Mouse (Mus musculus): Measurements from ENCODE around the gene Hfe2. TPM values are rescaled to one million over a fixed set of nuclear protein-coding genes. Genes with fewer than 3 reads are reported as not detected.
A peak's percentile ranks its signal among the peaks of the same experiment; 100 is the strongest.

Hfe2 gene
- polyA plus RNA-seq, 1 experiment from 2014 or later = 36.4 TPM

GRCm38 (mm10) chr3:96534300-96534699, 9.3 kb downstream of the Hfe2 start:
- Histone ChIP-seq H3K9ac (ENCODE audit: low read depth, low read length) (no peak overlapping the region), H3K4me2 (ENCODE audit: low read depth, low read length) (no peak overlapping the region), H3K4me1 (ENCODE audit: control insufficient read depth, insufficient read depth, low read length) (no peaks in the 10 kb centered on the region), H3K36me3 (ENCODE audit: control insufficient read depth, insufficient read depth, low read length) (no peaks in the 10 kb centered on the region), H3K9me3 (ENCODE audit: control insufficient read depth, low read length) (no peaks in the 10 kb centered on the region), H3K4me3 (ENCODE audit: low read depth, low read length) (no peak overlapping the region), H3K27me3 (replicated peaks; ENCODE audit: control insufficient read depth, insufficient read depth, low read length) (no peaks in the 10 kb centered on the region), H3K27ac (replicated peaks; ENCODE audit: low read depth, low read length) (no peak overlapping the region)
- ATAC-seq (ENCODE audit: low read depth) (no peak), DNase-seq (ENCODE audit: low spot score) (no peak)
- WGBS = 54% methylated on average over 2 of the region's 2 CpGs

- H3K4me1 ChIP-seq (ENCODE audit: control insufficient read depth, insufficient read depth, low read length) = no peaks in the 10 kb centered on the region
- ATAC-seq (ENCODE audit: low read depth) (no peak), DNase-seq (ENCODE audit: low spot score) (peak; percentile 54)
- no peak overlapping the region for H3K4me3 ChIP-seq (ENCODE audit: low read depth, low read length)
- no peaks in the 10 kb centered on the region for H3K9me3 ChIP-seq (ENCODE audit: control insufficient read depth, low read length)
- H3K4me2 ChIP-seq (ENCODE audit: low read depth, low read length) = no peak overlapping the region
- H3K27ac ChIP-seq (replicated peaks; ENCODE audit: low read depth, low read length) = no peak overlapping the region
- no peaks in the 10 kb centered on the region for H3K36me3 ChIP-seq (ENCODE audit: control insufficient read depth, insufficient read depth, low read length)
- H3K27me3 ChIP-seq (replicated peaks; ENCODE audit: control insufficient read depth, insufficient read depth, low read length) = no peaks in the 10 kb centered on the region
- H3K9ac ChIP-seq (ENCODE audit: low read depth, low read length) = no peak overlapping the region
- WGBS = 32% methylated on average over 2 of the region's 2 CpGs
Measured at GRCm38 (mm10) chr3:96539316-96539715, 14.3 kb downstream of the Hfe2 start.

DNA sequence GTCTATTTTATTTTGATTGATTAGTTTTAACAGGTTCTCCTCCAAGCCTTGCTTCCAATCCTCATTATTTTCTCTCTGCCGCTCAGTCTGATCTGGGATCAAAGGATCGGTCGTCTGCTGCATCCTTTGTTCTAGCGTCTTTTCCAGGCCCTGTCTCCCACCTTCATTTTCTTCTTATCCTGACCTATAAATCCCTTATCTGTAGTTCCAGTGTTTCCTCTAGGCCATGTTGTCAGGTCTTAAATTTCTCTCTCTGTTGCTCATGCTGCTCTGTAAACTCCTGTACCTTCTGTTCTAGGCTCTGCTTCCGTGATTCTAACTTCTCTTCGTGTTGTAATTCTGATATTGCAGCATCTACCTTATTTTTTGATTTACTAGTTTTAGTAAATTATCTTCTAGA, 15.8 kb downstream of the Hfe2 start:
- no peak overlapping the region for H3K9ac ChIP-seq (ENCODE audit: low read depth, low read length)
- H3K36me3 ChIP-seq (ENCODE audit: control insufficient read depth, insufficient read depth, low read length) = no peaks in the 10 kb centered on the region
- no peak overlapping the region for H3K4me3 ChIP-seq (ENCODE audit: low read depth, low read length)
- H3K4me2 ChIP-seq (ENCODE audit: low read depth, low read length) = no peak overlapping the region
- H3K27ac ChIP-seq (replicated peaks; ENCODE audit: low read depth, low read length) = no peak overlapping the region
- H3K27me3 ChIP-seq (replicated peaks; ENCODE audit: control insufficient read depth, insufficient read depth, low read length) = no peaks in the 10 kb centered on the region
- no peaks in the 10 kb centered on the region for H3K9me3 ChIP-seq (ENCODE audit: control insufficient read depth, low read length)
- DNase-seq (ENCODE audit: low spot score) (no peak), ATAC-seq (ENCODE audit: low read depth) (no peak)
- H3K4me1 ChIP-seq (ENCODE audit: control insufficient read depth, insufficient read depth, low read length) = no peaks in the 10 kb centered on the region
- 46% methylated on average over 6 of the region's 6 CpGs for WGBS

GRCm38 (mm10) chr3:96541328-96542078, 16.5 kb downstream of the Hfe2 start:
- ATAC-seq (ENCODE audit: low read depth) (no peak), DNase-seq (ENCODE audit: low spot score) (no peak)
- H3K9me3 ChIP-seq (ENCODE audit: control insufficient read depth, low read length) = no peaks in the 10 kb centered on the region
- 16% methylated on average over 14 of the region's 14 CpGs for WGBS
- H3K27ac ChIP-seq (replicated peaks; ENCODE audit: low read depth, low read length) = no peak overlapping the region
- 0 out of 2 replicates have a peak overlapping the region, but pooled peaks have one; percentile 9 for H3K9ac ChIP-seq (ENCODE audit: low read depth, low read length)
- no peaks in the 10 kb centered on the region for H3K36me3 ChIP-seq (ENCODE audit: control insufficient read depth, insufficient read depth, low read length)
- H3K4me3 ChIP-seq (ENCODE audit: low read depth, low read length) = no peak overlapping the region
- no peaks in the 10 kb centered on the region for H3K27me3 ChIP-seq (replicated peaks; ENCODE audit: control insufficient read depth, insufficient read depth, low read length)
- no peak overlapping the region for H3K4me2 ChIP-seq (ENCODE audit: low read depth, low read length)
- no peaks in the 10 kb centered on the region for H3K4me1 ChIP-seq (ENCODE audit: control insufficient read depth, insufficient read depth, low read length)

DNA sequence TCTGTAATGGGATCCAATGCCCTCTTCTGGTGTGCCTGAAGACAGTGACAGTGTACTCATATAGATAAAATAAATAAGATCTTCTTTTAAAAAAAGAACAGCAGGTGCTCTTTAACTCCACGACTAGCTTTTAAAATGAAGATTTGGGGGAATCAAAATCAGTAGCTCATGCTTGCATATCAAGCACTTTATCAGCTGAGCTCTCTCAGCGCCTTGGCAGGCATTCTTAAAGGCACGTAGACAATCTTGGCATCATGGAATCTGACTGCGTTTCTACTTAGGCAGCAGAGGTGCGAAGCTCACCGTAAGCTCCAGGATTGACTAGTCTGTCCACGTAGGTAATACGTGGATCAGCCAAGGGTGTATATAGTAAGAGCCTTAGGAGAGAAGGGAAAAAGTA, 17.6 kb downstream of the Hfe2 start:
- DNase-seq (ENCODE audit: low spot score) (no peak), ATAC-seq (ENCODE audit: low read depth) (no peak)
- Histone ChIP-seq H3K4me1 (ENCODE audit: control insufficient read depth, insufficient read depth, low read length) (no peaks in the 10 kb centered on the region), H3K9ac (ENCODE audit: low read depth, low read length) (no peak overlapping the region), H3K9me3 (ENCODE audit: control insufficient read depth, low read length) (no peaks in the 10 kb centered on the region), H3K4me2 (ENCODE audit: low read depth, low read length) (no peak overlapping the region), H3K4me3 (ENCODE audit: low read depth, low read length) (no peak overlapping the region), H3K36me3 (ENCODE audit: control insufficient read depth, insufficient read depth, low read length) (no peaks in the 10 kb centered on the region), H3K27ac (replicated peaks; ENCODE audit: low read depth, low read length) (no peak overlapping the region), H3K27me3 (replicated peaks; ENCODE audit: control insufficient read depth, insufficient read depth, low read length) (no peaks in the 10 kb centered on the region)
- WGBS = 70% methylated on average over 8 of the region's 8 CpGs

GRCm38 (mm10) chr3:96543345-96543744, 18.4 kb downstream of the Hfe2 start:
- H3K27me3 ChIP-seq (replicated peaks; ENCODE audit: control insufficient read depth, insufficient read depth, low read length) = no peaks in the 10 kb centered on the region
- H3K9ac ChIP-seq (ENCODE audit: low read depth, low read length) = no peak overlapping the region
- H3K27ac ChIP-seq (replicated peaks; ENCODE audit: low read depth, low read length) = no peak overlapping the region
- no peaks in the 10 kb centered on the region for H3K36me3 ChIP-seq (ENCODE audit: control insufficient read depth, insufficient read depth, low read length)
- ATAC-seq (ENCODE audit: low read depth) (no peak), DNase-seq (ENCODE audit: low spot score) (no peak)
- WGBS = 83% methylated on average over 11 of the region's 11 CpGs
- no peaks in the 10 kb centered on the region for H3K9me3 ChIP-seq (ENCODE audit: control insufficient read depth, low read length)
- H3K4me2 ChIP-seq (ENCODE audit: low read depth, low read length) = no peak overlapping the region
- no peaks in the 10 kb centered on the region for H3K4me1 ChIP-seq (ENCODE audit: control insufficient read depth, insufficient read depth, low read length)
- H3K4me3 ChIP-seq (ENCODE audit: low read depth, low read length) = no peak overlapping the region

DNA sequence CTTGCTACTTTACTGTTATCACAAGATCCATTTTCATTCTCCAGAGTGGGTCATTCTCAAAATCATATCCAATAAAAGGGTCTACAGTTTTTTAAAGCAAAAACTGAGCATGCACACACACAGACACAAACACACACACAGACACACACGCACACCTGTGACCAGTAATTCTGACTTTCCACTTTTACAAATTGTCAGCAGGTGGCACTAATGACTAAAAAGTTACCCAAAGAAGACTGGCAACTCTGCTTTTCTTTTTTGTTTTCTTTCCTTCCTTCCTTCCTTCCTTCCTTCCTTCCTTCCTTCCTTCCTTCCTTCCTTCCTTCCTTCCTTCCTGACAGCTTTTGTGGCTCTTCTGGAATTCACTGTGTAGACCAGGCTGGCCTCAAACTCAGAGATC, 20.6 kb downstream of the Hfe2 start:
- ATAC-seq (ENCODE audit: low read depth) = no peak

DNA sequence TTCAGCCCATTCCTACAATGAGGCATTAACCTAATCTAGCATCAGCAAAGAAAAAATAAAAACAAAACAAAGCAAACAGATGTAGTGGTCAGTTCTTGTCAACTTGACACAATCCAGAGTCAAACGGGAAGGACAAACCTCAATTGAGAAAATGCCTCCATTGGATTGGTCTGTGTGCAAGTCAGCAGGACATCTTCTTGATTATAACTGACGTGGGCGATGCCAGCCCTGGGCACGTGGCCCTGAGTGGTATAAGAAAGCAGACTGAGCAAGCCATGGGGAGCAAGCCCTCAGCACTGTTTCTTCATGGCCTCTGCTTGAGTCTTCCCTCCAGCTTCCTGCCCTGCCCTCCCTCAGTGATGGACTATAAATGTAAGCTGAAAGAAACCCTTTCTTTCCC, 21.9 kb downstream of the Hfe2 start:
- Histone ChIP-seq H3K9ac (ENCODE audit: low read depth, low read length) (no peak overlapping the region), H3K36me3 (ENCODE audit: control insufficient read depth, insufficient read depth, low read length) (no peaks in the 10 kb centered on the region), H3K4me2 (ENCODE audit: low read depth, low read length) (no peak overlapping the region), H3K9me3 (ENCODE audit: control insufficient read depth, low read length) (no peaks in the 10 kb centered on the region), H3K4me1 (ENCODE audit: control insufficient read depth, insufficient read depth, low read length) (no peaks in the 10 kb centered on the region), H3K27me3 (replicated peaks; ENCODE audit: control insufficient read depth, insufficient read depth, low read length) (no peaks in the 10 kb centered on the region), H3K4me3 (ENCODE audit: low read depth, low read length) (no peak overlapping the region), H3K27ac (replicated peaks; ENCODE audit: low read depth, low read length) (no peak overlapping the region)
- 0 out of 2 replicates have a peak, but pooled peaks have one; percentile 10 for ATAC-seq (ENCODE audit: low read depth)
- WGBS = 55% methylated on average over 4 of the region's 4 CpGs
- no peak for DNase-seq (ENCODE audit: low spot score)

More for the DNA sequence above, 20.6 kb downstream of the Hfe2 start:
- Histone ChIP-seq H3K36me3 (ENCODE audit: control insufficient read depth, insufficient read depth, low read length) (no peaks in the 10 kb centered on the region), H3K27ac (replicated peaks; ENCODE audit: low read depth, low read length) (no peak overlapping the region), H3K4me1 (ENCODE audit: control insufficient read depth, insufficient read depth, low read length) (no peaks in the 10 kb centered on the region), H3K4me3 (ENCODE audit: low read depth, low read length) (no peak overlapping the region), H3K9me3 (ENCODE audit: control insufficient read depth, low read length) (no peaks in the 10 kb centered on the region), H3K9ac (ENCODE audit: low read depth, low read length) (no peak overlapping the region), H3K27me3 (replicated peaks; ENCODE audit: control insufficient read depth, insufficient read depth, low read length) (no peaks in the 10 kb centered on the region), H3K4me2 (ENCODE audit: low read depth, low read length) (no peak overlapping the region)
- no peak for DNase-seq (ENCODE audit: low spot score)
- 31% methylated on average over 1 of the region's 1 CpGs for whole genome bisulfite sequencing

- Histone ChIP-seq H3K27ac (replicated peaks; ENCODE audit: low read depth, low read length) (no peak overlapping the region), H3K9me3 (ENCODE audit: control insufficient read depth, low read length) (no peaks in the 10 kb centered on the region), H3K27me3 (replicated peaks; ENCODE audit: control insufficient read depth, insufficient read depth, low read length) (no peaks in the 10 kb centered on the region), H3K36me3 (ENCODE audit: control insufficient read depth, insufficient read depth, low read length) (no peaks in the 10 kb centered on the region), H3K4me2 (ENCODE audit: low read depth, low read length) (peak overlapping the region; percentile 38; the same call in 1 of the 2 replicates), H3K4me1 (ENCODE audit: control insufficient read depth, insufficient read depth, low read length) (no peaks in the 10 kb centered on the region), H3K9ac (ENCODE audit: low read depth, low read length) (no peak overlapping the region), H3K4me3 (ENCODE audit: low read depth, low read length) (no peak overlapping the region)
- ATAC-seq (ENCODE audit: low read depth) (0 out of 2 replicates have a peak, but pooled peaks have one; percentile 56), DNase-seq (ENCODE audit: low spot score) (peak; percentile 71)
- WGBS = 9% methylated on average over 14 of the region's 14 CpGs
Measured at GRCm38 (mm10) chr3:96547389-96547960, 22.5 kb downstream of the Hfe2 start.
